ENCODE assay signal across 22 mouse cellular contexts in the genomic region with DNA sequence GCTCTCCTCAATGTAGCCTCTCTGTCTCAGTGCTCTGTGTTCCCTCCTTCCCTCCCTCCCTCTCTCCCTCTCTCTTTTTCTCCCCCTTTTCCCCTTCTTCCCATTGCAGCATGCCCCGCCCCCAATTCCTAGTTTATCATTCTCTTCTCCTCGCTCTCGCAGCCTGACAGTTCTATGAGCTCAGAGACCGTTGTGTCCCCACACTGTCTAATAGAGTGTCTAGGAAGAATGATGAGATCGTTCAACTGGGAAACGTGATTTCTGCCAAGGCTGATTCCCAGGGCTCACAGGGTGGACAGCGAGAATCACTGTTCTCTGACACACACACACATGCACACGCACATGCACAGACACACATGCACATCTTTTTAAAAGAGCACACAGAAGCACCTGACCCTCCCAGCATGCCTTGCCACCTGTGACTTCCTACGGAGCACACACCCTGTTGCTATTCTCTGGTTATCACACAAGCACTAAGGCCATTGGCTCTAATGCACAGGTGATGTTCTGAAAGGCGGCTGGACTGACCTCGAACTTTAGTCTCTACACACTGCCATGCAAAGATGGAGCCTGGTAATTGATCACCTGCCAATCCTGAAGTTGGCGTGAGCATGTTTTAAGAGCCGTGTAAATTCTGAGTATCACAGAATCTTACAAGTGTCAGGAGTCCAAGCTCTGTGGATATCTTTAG. TPM values are rescaled to one million over a fixed set of nuclear protein-coding genes. Genes with fewer than 3 reads are reported as not detected.
DNase-seq lines count a peak whose midpoint lies in the region; ATAC-seq and TF ChIP-seq lines count a peak whose summit lies in the region.
"Had no signal": no experiment of that assay in that cellular context is flagged by ENCODE, and none has a peak within 500 bp of the region (broad histone marks: within the 10 kb centered on the region; RNA-seq: fewer than 3 reads in every experiment).

No protein-coding gene starts in this region.

- TF ChIP-seq POLR2A in kidney, adult 2 months (IDR thresholded peaks at IDR 0.05; ENCODE audit: low read depth, low read length) = no peak

- H3K4me2 ChIP-seq in kidney, embryonic 14.5 days (replicated peaks; ENCODE audit: low read depth, low read length) = no peak overlapping the region
- no peak overlapping the region for H3K4me2 ChIP-seq in lung, postnatal 0 days (replicated peaks; ENCODE audit: low read depth, low read length)
- H3K4me2 ChIP-seq in hindbrain, embryonic 14.5 days (replicated peaks) = no peak overlapping the region
- H3K4me2 ChIP-seq in neural tube, embryonic 14.5 days (ENCODE audit: low read depth, low read length) = no peak overlapping the region
- H3K4me2 ChIP-seq: embryonic facial prominence, embryonic 15.5 days; forebrain, embryonic 15.5 days; heart, embryonic 11.5 days; midbrain, embryonic 12.5 days had no signal

- H3K9ac ChIP-seq in kidney, embryonic 14.5 days (ENCODE audit: low read depth, low read length) = no peak overlapping the region
- no peak overlapping the region for H3K9ac ChIP-seq in lung, postnatal 0 days (replicated peaks; ENCODE audit: low read depth)
- H3K9ac ChIP-seq in hindbrain, embryonic 14.5 days = no peak overlapping the region
- no peak overlapping the region for H3K9ac ChIP-seq in neural tube, embryonic 14.5 days (replicated peaks; ENCODE audit: low read depth, low read length)
- H3K9ac ChIP-seq: embryonic facial prominence, embryonic 15.5 days; forebrain, embryonic 15.5 days; midbrain, embryonic 12.5 days had no signal

- no peak for ATAC-seq in kidney, embryonic 14.5 days (ENCODE audit: low FRiP score, low TSS enrichment)
- no peak; the same call in 1 of the 2 replicates for ATAC-seq in lung, postnatal 0 days
- ATAC-seq in hindbrain, embryonic 14.5 days (ENCODE audit: low FRiP score) = peak; percentile 62
- peak; percentile 51 for ATAC-seq in neural tube, embryonic 14.5 days (ENCODE audit: low read depth)
- ATAC-seq in erythroblast, adult 5-6 weeks (replicated peaks; ENCODE audit: low FRiP score, poor library complexity, severe bottlenecking) = no peak
- ATAC-seq: forebrain, embryonic 15.5 days; Patski had no signal

- peak; percentile 37 for DNase-seq in kidney, adult 2 months
- DNase-seq in lung, postnatal 0 days (ENCODE audit: low spot score) = peak; percentile 20
- DNase-seq in lung, postnatal 14 days = no peak
- peak; percentile 42 for DNase-seq in hindbrain, embryonic 14.5 days (ENCODE audit: low spot score)
- DNase-seq: cerebellum, adult 11 months; cerebellum, adult 9-11 months; kidney, adult 18-20 months; layer of hippocampus, adult 9-11 months; lung, postnatal 10 days; right cerebral cortex, postnatal 25 days had no signal

- H3K27me3 ChIP-seq in kidney, adult 2 months (replicated peaks; ENCODE audit: control insufficient read depth, insufficient read depth, low read length) = no peaks in the 10 kb centered on the region
- no peaks in the 10 kb centered on the region for H3K27me3 ChIP-seq in kidney, embryonic 14.5 days (ENCODE audit: control insufficient read depth, insufficient read depth, low read length)
- H3K27me3 ChIP-seq in lung, postnatal 0 days (replicated peaks; ENCODE audit: insufficient read depth, low read length) = no peaks in the 10 kb centered on the region
- H3K27me3 ChIP-seq in hindbrain, embryonic 14.5 days (ENCODE audit: control insufficient read depth, insufficient read depth, low read length) = no peaks in the 10 kb centered on the region
- no peaks in the 10 kb centered on the region for H3K27me3 ChIP-seq in neural tube, embryonic 14.5 days (ENCODE audit: control insufficient read depth, insufficient read depth, low read length)
- H3K27me3 ChIP-seq: forebrain, embryonic 15.5 days; midbrain, embryonic 12.5 days had no signal

- no peak overlapping the region for H3K4me3 ChIP-seq in kidney, adult 2 months (ENCODE audit: insufficient read depth, low read depth, low read length)
- H3K4me3 ChIP-seq in kidney, embryonic 14.5 days (ENCODE audit: low read length) = no peak overlapping the region
- H3K4me3 ChIP-seq in lung, postnatal 0 days (ENCODE audit: low read depth, low read length) = no peak overlapping the region
- H3K4me3 ChIP-seq in hindbrain, embryonic 14.5 days (replicated peaks; ENCODE audit: low read length) = no peak overlapping the region
- H3K4me3 ChIP-seq in neural tube, embryonic 14.5 days (ENCODE audit: low read depth, low read length) = no peak overlapping the region
- H3K4me3 ChIP-seq: embryonic facial prominence, embryonic 15.5 days; forebrain, embryonic 15.5 days; left cerebral cortex, adult 2 months; midbrain, embryonic 12.5 days had no signal

- TF ChIP-seq CTCF in kidney, adult 2 months (conservative IDR thresholded peaks at IDR 0.05; ENCODE audit: insufficient read depth, insufficient read length, low read depth, low read length) = no peak
- no peak for TF ChIP-seq CTCF in lung, postnatal 0 days (IDR thresholded peaks at IDR 0.05)

- H3K27ac ChIP-seq in kidney, adult 2 months (ENCODE audit: insufficient read depth, low read depth, low read length) = peak overlapping the region; percentile 75
- H3K27ac ChIP-seq in kidney, embryonic 14.5 days (ENCODE audit: low read depth, low read length) = no peak overlapping the region
- H3K27ac ChIP-seq in lung, postnatal 0 days (ENCODE audit: low read length) = no peak overlapping the region
- peak overlapping the region; percentile 38 for H3K27ac ChIP-seq in hindbrain, embryonic 14.5 days
- peak overlapping the region; percentile 60 for H3K27ac ChIP-seq in neural tube, embryonic 14.5 days (ENCODE audit: low read depth, low read length)
- H3K27ac ChIP-seq: embryonic facial prominence, embryonic 15.5 days; forebrain, embryonic 15.5 days; left cerebral cortex, adult 2 months; midbrain, embryonic 12.5 days had no signal

- 44% methylated on average over 13 of the region's 13 CpGs for WGBS in kidney, adult 2 months
- 62% methylated on average over 13 of the region's 13 CpGs for WGBS in kidney, embryonic 14.5 days
- 55% methylated on average over 13 of the region's 13 CpGs for WGBS in lung, postnatal 0 days
- WGBS in hindbrain, embryonic 14.5 days = 52% methylated on average over 13 of the region's 13 CpGs
- 51% methylated on average over 13 of the region's 13 CpGs for WGBS in neural tube, embryonic 14.5 days

- no peaks in the 10 kb centered on the region for H3K9me3 ChIP-seq in kidney, embryonic 14.5 days (ENCODE audit: control insufficient read depth, low read length)
- no peaks in the 10 kb centered on the region for H3K9me3 ChIP-seq in lung, postnatal 0 days (ENCODE audit: low read length)
- no peaks in the 10 kb centered on the region for H3K9me3 ChIP-seq in hindbrain, embryonic 14.5 days (ENCODE audit: control insufficient read depth, low read length)
- no peaks in the 10 kb centered on the region for H3K9me3 ChIP-seq in neural tube, embryonic 14.5 days (ENCODE audit: control insufficient read depth, low read length)
- H3K9me3 ChIP-seq: embryonic facial prominence, embryonic 15.5 days; forebrain, embryonic 15.5 days; midbrain, embryonic 12.5 days had no signal

- H3K4me1 ChIP-seq in kidney, adult 2 months (ENCODE audit: control insufficient read depth, insufficient read depth, low read length) = peaks cover 31% of the 10 kb centered on the region
- no peaks in the 10 kb centered on the region for H3K4me1 ChIP-seq in kidney, embryonic 14.5 days (ENCODE audit: control insufficient read depth, insufficient read depth, low read length)
- no peaks in the 10 kb centered on the region for H3K4me1 ChIP-seq in lung, postnatal 0 days (ENCODE audit: insufficient read depth, low read depth, low read length)
- H3K4me1 ChIP-seq in hindbrain, embryonic 14.5 days (replicated peaks; ENCODE audit: control insufficient read depth, insufficient read depth, low read length) = no peaks in the 10 kb centered on the region
- H3K4me1 ChIP-seq in neural tube, embryonic 14.5 days (ENCODE audit: control insufficient read depth, insufficient read depth, low read length) = peaks cover 4% of the 10 kb centered on the region; the same call in 1 of the 2 replicates
- H3K4me1 ChIP-seq: embryonic facial prominence, embryonic 15.5 days; forebrain, embryonic 15.5 days; midbrain, embryonic 12.5 days had no signal

- no peak for TF ChIP-seq EP300 in lung, postnatal 0 days (IDR thresholded peaks at IDR 0.05)

- peaks cover 3% of the 10 kb centered on the region; the same call in 1 of the 2 replicates for H3K36me3 ChIP-seq in kidney, adult 2 months (ENCODE audit: control insufficient read depth, insufficient read depth, low read length)
- no peaks in the 10 kb centered on the region for H3K36me3 ChIP-seq in kidney, embryonic 14.5 days (ENCODE audit: control insufficient read depth, insufficient read depth, low read length)
- H3K36me3 ChIP-seq in lung, postnatal 0 days (ENCODE audit: insufficient read depth, low read length) = no peaks in the 10 kb centered on the region
- no peaks in the 10 kb centered on the region for H3K36me3 ChIP-seq in hindbrain, embryonic 14.5 days (replicated peaks; ENCODE audit: control insufficient read depth, insufficient read depth)
- no peaks in the 10 kb centered on the region for H3K36me3 ChIP-seq in neural tube, embryonic 14.5 days (ENCODE audit: control insufficient read depth, insufficient read depth, low read length)
- H3K36me3 ChIP-seq: embryonic facial prominence, embryonic 15.5 days; forebrain, embryonic 15.5 days; midbrain, embryonic 12.5 days had no signal

RNA-seq across cellular contexts. Expression of gene Ttpal, which starts 40.7 kb away (rescaled TPM):
- 11.3 and 12.0 TPM in 2 replicates for polyA plus RNA-seq in kidney, adult 2 months (2012; rRNA removed)
- polyA plus RNA-seq in kidney, embryonic 14.5 days (2014; fragmentation: Nextera tagmentation; extraction: Ambion mirVana) = 16.0 and 40.3 TPM in 2 replicates
- polyA plus RNA-seq in lung, postnatal 0 days (2015; fragmentation: Nextera tagmentation; extraction: Ambion mirVana) = 17.2 and 20.0 TPM in 2 replicates
- polyA plus RNA-seq in hindbrain, embryonic 14.5 days (2014; fragmentation: Nextera tagmentation; extraction: Ambion mirVana) = 51.6 and 53.5 TPM in 2 replicates
- 45.5 and 57.1 TPM in 2 replicates for polyA plus RNA-seq in neural tube, embryonic 14.5 days (2014; fragmentation: Nextera tagmentation; extraction: Ambion mirVana)
- total RNA-seq in erythroblast, adult 5-6 weeks (2015; ENCODE audit: low replicate concordance) = 6.5 and 10.0 TPM in 2 replicates
- 5.5 and 8.8 TPM in 2 replicates for total RNA-seq in erythroblast, adult 5-6 weeks (2017; ENCODE audit: low replicate concordance)

RNA-seq across cellular contexts. Expression of gene Hnf4a, which starts 54.8 kb away (rescaled TPM):
- polyA plus RNA-seq in kidney, adult 2 months (2012; rRNA removed) = 354 and 376 TPM in 2 replicates
- polyA plus RNA-seq in kidney, embryonic 14.5 days (2014; fragmentation: Nextera tagmentation; extraction: Ambion mirVana) = 6.0 and 10.7 TPM in 2 replicates
- 0.23 TPM in 1 of 2 replicates, not detected in the other for polyA plus RNA-seq in lung, postnatal 0 days (2015; fragmentation: Nextera tagmentation; extraction: Ambion mirVana)
- not detected in 2 replicates for polyA plus RNA-seq in hindbrain, embryonic 14.5 days (2014; fragmentation: Nextera tagmentation; extraction: Ambion mirVana)
- not detected in 2 replicates for polyA plus RNA-seq in neural tube, embryonic 14.5 days (2014; fragmentation: Nextera tagmentation; extraction: Ambion mirVana)
- total RNA-seq in erythroblast, adult 5-6 weeks (2015; ENCODE audit: low replicate concordance) = not detected in 2 replicates
- total RNA-seq in erythroblast, adult 5-6 weeks (2017; ENCODE audit: low replicate concordance) = 0.26 and 0.42 TPM in 2 replicates
- total RNA-seq: left cerebral cortex, adult 2 months; left cerebral cortex, postnatal 36 days; neutrophil, adult 5-6 weeks had no signal
- polyA plus RNA-seq: embryonic facial prominence, embryonic 15.5 days; forebrain, embryonic 15.5 days; heart, postnatal 0 days; midbrain, embryonic 12.5 days had no signal

Comparison
In these comparisons a context has a peak if more than half of its experiments do, and no peak if none do; other contexts are left out.
1. H3K27ac ChIP-seq: peak in kidney, adult 2 months (single experiment), hindbrain, embryonic 14.5 days (single experiment) and neural tube, embryonic 14.5 days (single experiment); none in kidney, embryonic 14.5 days (single experiment) and lung, postnatal 0 days (single experiment).
2. RNA of gene Hnf4a, which starts 54.8 kb away (polyA plus RNA-seq): 354 to 376 TPM in kidney, adult 2 months; 6.0 to 10.7 TPM in kidney, embryonic 14.5 days, 0.23 TPM in lung, postnatal 0 days, not detected in neural tube, embryonic 14.5 days and not detected in hindbrain, embryonic 14.5 days; every median in the first group is over 10 times any median in the second.
3. ATAC-seq: peak in hindbrain, embryonic 14.5 days (single experiment) and neural tube, embryonic 14.5 days (single experiment); none in kidney, embryonic 14.5 days (single experiment), lung, postnatal 0 days (single experiment) and erythroblast, adult 5-6 weeks (single experiment).